Mouse (Mus musculus): ENCODE measurements at regions not wholly inside any gene's neighbourhood (a gene's known extent, or its start where the extent isn't known, plus 50 kb on each side); places are given as distances from the start of the nearest gene placed in this dataset.

DNA sequence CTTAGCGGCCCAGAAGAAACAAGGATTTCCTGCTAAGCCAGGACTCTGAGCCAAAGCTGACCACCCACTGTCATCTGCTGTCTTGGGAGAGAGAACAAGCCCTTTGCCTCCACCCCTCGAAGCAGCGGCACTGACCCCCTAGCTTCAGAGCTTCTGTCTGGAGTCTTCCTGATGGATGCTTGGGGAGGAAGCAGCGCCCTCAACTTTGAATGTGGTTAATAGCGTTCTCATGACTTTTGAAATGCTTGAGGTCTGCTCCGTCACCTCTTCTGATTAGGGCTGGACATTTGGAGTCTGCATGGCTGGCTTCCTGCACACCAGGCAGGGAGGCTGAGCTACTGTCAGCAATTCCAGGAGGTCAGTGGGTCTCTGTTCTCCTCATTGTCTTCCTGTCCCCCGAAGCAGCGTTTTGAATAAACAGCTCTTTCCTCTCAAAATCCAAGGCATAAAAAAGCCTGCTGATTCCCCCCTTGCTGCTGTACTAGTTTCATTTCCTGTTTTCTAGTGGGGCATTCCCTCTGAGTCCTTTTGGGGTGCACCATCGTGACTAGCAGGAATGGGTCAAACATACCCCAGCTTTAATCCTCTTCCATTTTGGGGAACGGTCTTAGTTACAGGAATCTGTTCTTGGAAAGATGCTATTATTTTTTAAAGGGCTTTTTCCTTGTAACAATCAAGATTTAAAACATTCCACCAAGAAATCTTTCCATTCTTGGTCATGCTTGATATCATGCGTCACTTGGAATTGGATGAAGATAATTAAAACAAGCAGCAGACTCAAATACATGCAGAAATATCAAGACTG, 256.0 kb downstream of the Ankrd16 start:
- DNase-seq (ENCODE audit: low read depth, low spot score) = no peak

GRCm38 (mm10) chr2:12034323-12034585, 256.6 kb downstream of the Ankrd16 start:
- no peak for DNase-seq (ENCODE audit: low read depth, low spot score)

DNA sequence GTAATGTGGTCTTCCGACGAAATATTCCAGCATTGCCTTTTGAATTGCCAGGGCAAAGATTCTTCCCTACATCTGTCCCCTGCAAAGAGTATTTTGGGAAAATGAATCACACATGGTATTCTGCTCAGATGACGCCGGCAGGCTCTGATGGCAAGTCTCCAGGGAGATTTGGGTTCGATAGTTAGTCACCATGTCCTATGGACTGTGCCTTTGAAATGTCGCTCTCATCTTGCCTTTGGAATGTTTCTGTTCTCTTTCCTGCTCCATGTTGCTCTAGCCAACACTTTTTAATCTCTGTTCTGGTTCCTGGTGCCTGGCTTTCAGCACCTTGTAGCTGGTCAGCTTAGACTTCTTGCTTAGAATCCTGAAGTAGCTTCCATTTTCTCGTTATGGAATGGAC, 252.3 kb downstream of the Itga8 start:
- no peak for DNase-seq (ENCODE audit: low read depth, low spot score)

GRCm38 (mm10) chr2:12049972-12050371, 251.8 kb downstream of the Itga8 start:
- DNase-seq (ENCODE audit: low read depth, low spot score) = no peak

GRCm38 (mm10) chr2:12053404-12054164, 248.1 kb downstream of the Itga8 start:
- no peak for DNase-seq (ENCODE audit: low read depth, low spot score)

DNA sequence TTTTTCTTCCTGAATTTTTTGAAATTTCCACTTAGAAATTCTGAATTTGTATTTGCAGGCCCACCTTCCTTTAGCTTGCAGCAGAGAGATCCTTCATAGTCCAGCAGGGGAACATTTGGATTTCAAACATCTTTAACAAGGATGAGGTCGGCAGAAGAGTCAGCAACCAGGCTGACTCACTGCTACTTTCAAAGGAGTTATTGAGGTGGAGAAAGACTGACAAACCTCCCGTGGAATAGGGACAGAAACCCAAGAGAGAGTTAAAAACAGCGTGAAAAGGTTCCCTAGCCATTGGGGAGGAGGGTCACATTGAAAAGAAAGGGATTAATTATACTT, 247.6 kb downstream of the Itga8 start:
- DNase-seq (ENCODE audit: low read depth, low spot score) = no peak

Measured in skeletal muscle tissue, adult 2 months (tissue).